Mouse (Mus musculus) spleen, embryonic (tissue): Measurements from ENCODE around the gene Vars2.

Experiments used
- CTCF ChIA-PET: fragments of 350-600 bp; sonication (Branson Sonifier 250); formaldehyde crosslinking; loops from one replicate; lab custom pipeline; 2022; lab: Charles Lee

The Vars2 gene

DNA sequence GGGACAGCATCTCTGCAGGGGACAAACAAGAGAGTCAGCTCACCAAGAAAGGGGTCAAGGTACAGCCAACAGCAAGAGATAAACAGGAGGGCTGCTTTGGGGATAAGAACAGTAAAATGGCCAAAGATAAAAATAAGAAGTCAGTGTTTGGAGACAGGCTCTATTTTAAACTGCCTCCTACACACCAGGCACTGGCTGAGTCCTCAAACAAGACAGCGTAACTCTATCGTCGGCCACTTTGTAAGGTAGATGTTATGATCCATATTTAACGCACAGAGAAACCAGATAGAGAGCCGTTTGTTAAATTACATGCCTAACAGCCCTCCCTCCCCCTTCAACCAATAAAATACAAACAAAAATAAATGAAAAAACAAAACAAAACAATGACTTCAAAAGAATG is 26.5 kb upstream of the Vars2 start:
- CTCF ChIA-PET: interaction anchor here (0.5 to 0.7 kb wide), 2 partner anchors 12 to 838 kb away, joined by 6 read pairs; no protein-coding TSS in a partner anchor

DNA sequence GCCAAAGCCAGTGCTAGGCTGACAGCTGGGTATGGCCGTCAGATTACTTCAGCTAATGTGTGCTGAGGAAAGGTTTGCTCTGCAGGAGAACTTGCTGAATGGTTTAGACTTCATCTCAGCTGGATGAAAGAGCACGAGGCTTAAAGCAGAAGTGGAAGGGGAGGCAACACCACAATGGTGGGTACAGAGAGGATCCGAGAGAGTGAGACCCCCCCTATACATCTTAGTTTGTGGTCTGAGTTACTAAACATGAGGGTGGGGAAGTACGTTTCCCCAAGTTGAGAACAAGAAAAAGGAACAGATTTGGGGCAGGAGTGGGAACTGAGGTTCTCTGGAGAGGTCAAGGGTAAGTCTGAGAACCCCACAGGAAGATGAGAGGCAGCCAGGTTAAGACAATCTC is 25.0 kb upstream of the Vars2 start:
- CTCF ChIA-PET: interaction anchor here (0.7 kb wide), 1 partner anchor 284 kb away, joined by 3 read pairs; no protein-coding TSS in a partner anchor

DNA sequence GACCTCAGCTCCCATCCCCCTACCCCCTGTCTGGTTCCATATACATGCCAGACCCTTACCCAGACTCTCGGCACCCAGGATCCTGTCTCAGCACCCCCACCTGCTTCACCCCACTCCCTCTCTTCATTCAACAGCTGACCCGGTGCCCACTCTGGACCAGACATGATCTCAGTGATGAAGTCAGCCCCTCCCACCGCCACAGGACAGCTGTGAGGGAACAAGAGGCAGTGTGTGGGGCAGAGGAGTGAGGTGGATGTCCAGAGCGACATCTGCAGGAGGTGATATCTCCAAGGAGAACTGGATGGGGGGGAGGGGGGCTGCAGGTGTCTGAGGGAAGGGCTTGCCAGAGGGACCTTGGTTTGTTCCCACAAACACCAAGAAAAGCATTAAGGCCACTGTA is 24.4 kb upstream of the Vars2 start:
- CTCF ChIA-PET: interaction anchor here (0.7 kb wide), 1 partner anchor 285 kb away, joined by 3 read pairs; no protein-coding TSS in a partner anchor

DNA sequence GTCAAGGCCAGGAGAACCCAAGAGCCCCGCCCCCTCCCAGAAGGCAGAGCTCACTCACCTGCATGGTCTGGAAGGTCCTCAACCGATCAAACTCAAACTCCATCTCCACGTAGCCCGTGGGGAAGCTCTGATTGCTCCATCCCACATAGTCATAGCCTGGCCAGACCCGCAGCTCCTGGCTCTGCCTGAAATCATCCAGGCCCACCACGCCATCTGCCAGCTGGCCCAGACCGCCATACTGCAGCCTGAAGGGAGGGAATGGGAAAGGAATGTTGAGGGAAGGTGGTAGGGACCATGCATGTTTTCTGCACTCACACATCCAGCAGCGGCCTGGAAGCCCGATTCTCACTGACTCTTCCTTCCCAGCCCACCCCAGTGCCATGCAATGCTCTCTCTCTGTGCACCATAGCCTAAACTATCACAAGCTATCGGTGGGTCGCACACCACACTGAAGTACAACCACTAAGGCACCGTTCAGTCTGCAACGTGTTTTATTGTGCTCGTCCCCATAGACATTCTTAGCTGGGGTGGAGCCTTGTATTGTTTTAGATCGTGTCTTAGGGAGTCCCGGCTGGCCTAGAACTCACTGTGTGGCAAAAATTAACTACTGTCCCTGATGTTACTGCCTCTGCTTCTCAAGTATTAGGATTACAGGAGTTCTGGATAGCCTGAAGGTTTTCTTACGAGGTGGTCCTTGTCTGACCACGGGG is 22.7 kb upstream of the Vars2 start:
- CTCF ChIA-PET: interaction anchor here (0.6 kb wide), 1 partner anchor 41 kb away, joined by 3 read pairs; no protein-coding TSS in a partner anchor

DNA sequence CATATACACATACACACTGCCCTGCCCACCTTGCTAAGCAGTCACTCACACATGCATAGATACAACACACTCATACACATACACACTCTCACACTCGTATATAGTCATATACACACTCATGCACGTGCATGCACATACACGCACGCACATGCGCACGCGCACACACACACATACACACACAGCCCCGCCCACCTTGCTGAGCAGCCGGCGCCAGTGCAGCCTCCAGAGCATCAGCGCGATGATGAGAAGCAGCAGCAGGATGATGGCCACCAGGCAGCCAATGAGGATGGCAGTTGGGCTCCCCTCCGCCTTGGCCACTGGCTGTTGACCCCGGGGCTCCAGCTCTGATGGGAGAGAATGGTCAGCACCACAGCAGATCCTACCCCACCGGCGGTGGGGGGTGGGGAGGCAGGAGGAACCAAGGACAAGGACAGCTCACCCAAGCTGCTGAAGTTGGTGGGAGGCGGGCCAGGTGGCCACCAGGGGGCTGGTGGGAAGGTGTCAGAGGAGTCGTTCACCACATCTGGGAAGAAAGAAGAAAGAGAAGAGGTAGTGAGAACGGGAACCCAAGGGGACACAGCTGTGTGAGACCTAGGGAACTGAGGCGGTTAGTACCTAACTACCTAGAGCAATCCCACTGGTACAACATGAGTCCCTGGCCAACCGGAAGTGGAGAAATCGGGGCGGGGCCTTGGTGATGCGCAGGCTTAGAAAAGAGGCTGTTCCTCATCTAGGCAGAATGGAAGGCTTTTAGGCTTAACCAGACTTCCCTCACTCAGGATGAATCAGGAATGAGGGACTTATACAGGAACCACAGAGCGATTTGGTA is 21.2 kb upstream of the Vars2 start:
- CTCF ChIA-PET: no interaction called here

DNA sequence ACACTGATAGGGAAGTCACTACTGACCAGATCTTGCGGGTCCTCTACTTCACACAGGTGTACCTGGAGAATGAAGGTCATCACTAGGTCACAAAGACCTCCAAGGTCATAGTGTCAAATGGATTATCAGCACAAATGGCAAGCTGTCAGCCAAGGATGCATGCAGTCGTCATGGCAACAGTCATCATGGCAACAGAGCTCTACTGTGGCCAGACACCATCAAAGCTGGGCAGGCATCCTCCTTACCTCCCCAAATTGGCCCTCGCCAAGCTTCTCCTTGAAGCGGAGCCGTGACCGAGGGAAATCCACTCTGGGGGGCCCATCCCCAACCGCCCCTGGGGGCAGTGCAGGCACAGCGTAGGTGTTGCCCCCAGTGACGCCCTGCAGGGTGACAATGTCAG is 17.7 kb upstream of the Vars2 start:
- CTCF ChIA-PET: no interaction called here

DNA sequence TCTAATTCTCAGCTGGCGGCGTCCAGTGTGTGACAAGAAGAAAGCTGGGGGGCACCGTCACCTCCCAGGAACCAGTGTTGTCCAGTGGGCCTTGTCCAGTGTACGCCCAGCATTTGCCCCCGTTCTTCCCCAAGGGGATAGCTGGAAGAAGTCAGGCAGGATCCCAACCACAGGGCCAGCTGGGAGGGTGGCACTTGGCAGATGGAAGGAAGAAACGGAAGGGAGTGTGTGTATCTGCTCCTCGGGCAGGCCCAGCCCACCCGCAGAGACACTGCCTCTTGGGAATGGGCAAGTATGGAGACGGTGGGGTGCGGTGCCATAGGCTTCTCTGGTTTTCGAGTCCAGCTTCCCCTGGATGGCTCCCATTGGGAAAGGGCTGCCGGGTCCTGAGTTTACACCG is 14.6 kb upstream of the Vars2 start:
- CTCF ChIA-PET: no interaction called here

DNA sequence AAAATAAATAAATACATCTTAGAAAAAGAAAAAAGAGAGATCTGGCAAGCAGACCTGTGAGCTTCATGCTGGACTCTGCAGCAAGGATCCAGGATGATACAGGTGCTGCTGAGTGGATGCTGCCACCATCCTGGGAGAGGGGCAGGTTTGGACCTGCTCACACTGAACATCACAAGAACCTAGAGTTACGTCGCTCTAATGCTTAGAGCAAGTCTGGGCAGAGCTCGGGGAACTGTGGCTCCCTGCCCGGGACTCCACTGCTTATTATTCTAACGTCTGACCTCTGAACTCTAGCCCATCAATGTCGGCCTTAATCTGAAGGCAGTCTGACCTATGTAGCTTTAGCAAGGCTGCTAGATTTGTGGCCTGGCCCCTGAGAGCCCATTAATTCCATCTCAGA is 13.2 kb upstream of the Vars2 start:
- CTCF ChIA-PET: no interaction called here

DNA sequence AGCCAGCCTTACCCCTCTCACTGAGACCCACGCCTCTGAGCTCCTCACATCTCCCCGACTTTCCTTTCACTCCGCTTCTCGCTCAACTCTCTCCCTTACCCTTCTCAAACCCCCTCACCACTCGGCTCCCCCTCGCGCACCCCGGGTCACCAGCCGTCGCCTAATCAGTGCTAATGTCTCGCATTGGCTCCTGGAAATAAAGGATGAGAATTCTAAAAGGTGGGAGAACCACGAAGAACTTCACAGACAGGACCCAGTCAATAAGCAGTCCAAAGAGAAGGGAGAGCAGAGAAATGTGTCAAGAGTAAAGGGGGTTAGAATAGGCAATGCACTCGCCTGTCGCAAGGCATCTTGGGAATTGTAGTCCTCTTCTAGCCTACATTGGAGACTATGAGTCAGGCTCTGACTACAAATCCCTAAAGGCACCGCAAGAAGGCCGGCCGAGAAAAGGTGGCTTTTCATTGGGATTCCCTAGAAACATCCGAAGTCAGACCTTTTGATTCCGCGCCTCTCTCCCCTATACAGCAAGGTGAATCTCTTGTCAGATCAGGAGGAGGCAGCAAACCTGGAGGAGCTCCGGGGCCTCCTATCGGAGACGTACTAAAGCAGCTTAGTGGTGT is 6.1 kb upstream of the Vars2 start, which contains the start of gene Gtf2h4:
Gene Gtf2h4 (minus strand): TSS at position 324 of the 620 bp plus-strand sequence.
- CTCF ChIA-PET: no interaction called here

DNA sequence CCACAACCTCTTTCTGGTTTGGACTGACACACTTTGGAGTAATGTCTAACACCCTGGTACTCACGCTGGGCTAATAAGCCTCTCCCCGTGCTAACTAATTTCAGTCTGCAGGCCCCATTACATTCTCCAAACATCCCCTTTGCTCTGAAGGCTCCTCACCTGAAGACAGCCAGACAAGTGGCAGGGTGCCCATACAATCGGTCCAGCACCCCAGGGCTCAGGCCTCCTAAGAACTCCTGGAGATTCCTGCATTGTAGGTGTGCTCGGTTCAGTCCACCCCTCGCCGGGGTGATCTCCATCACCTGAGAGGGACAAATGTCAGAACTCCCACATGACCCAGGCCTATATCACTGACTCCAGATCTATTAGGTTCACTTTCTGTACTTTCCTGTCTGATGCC is 5.1 kb upstream of the Vars2 start:
- CTCF ChIA-PET: no interaction called here

DNA sequence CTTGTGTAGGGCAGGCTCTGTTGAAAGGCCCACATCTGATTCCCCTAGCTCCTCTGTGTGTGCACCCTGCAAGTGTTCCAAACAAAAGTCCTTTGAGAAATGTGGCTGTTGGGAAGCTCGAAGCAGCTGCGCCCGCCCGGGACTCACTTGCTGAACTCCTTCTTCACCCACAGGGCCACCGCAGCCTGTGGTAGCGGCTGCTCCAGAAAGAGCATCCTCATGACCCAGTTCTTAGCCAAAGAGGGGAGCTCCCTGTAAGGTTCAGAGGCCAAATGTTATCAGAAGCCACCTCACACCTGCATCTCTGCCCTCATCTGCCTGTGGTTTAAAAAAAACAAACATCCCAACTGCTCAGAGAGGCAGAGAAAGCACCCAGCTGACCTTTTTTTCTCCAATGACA is 4.5 kb upstream of the Vars2 start:
- CTCF ChIA-PET: no interaction called here

DNA sequence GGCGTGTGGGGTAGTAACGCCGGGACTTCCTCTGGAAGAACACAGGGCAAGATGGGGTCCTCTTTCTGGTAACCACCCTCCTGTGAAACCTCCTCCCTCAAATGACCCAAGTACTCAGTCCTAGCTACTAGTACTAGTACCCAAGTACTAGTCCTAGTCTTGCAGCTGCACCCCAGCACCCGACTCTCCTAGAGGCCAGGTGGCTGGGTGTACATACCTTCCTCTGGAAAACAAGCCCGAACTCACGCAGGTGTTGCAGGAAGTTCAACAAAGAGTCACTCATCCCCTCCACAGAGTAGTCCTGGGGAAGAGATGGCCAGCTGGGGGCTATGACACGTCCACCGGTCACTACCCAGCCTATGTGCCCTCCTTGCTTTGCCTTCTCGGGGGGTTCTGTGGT is 2.3 kb upstream of the Vars2 start:
- CTCF ChIA-PET: no interaction called here

DNA sequence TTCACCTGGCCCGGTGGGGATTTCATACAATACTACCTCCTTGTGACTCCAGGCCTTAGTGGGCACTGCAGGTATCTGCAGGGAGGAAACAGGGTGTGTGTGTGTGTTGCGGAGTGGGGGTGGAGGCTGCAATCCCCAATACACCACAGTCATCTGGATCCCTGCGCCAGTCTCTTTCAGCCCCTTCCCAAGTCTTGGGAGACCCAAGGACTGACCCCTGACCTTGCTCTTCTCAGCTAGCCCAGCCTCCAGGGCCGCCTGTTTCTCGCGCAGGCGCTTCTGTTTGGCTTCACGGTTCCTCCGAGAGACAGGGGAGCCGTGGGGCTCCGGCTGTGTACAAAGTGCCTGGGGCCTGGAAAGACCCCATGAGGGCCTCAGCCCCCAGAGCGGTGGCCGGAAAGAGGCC is 538 bp downstream of the Vars2 start:
- CTCF ChIA-PET: interaction anchor here (0.6 kb wide), 1 partner anchor 107 kb away, joined by 5 read pairs; no protein-coding TSS in a partner anchor

DNA sequence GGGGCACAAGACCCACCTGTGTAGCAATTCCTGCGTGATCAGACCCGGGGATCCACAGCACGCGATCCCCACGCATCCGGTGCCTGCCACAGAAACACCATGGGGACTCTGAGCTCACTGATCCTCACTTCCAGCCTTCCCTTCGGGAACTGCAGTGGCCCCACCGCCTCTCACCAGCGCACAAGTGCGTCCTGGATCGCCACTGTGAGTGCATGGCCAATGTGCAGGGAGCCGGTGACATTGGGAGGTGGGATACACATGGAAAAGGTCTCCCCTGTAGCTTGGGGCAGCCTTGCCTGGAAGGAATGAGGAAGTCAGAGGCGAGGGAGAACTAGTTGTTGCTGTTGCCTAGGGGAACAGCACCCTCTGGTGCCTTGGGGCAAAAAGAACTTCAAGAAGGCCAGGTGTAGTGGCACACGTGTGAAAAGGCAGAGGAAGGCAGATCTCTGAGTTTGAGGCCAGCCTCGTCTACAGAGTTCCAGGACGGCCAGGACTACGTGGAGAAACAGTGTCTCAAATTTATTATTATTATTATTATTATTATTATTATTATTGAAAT is 1.4 kb downstream of the Vars2 start:
- CTCF ChIA-PET: interaction anchor here (0.6 kb wide), 1 partner anchor 27 kb away, joined by 3 read pairs; no protein-coding TSS in a partner anchor

DNA sequence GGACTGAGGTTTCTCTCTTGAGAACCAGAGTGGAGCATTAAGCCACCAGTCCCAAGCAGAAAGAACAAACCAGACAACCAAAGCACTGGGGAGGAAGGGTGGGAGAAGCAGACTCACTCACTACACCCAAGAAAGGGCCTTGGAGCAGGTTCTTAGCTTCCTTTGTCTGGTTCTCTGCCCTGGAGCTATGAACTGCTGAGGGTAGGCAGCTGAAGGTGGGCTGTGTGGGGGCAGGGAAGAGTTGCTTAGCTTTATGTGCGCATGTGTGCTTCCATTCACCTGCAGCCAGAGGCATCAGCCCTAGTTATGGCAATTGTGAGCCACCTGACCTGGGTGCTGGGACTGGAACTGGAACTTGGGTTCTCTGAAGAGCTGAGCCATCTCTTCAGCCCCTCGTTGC is 14.3 kb downstream of the Vars2 start:
- CTCF ChIA-PET: no interaction called here

DNA sequence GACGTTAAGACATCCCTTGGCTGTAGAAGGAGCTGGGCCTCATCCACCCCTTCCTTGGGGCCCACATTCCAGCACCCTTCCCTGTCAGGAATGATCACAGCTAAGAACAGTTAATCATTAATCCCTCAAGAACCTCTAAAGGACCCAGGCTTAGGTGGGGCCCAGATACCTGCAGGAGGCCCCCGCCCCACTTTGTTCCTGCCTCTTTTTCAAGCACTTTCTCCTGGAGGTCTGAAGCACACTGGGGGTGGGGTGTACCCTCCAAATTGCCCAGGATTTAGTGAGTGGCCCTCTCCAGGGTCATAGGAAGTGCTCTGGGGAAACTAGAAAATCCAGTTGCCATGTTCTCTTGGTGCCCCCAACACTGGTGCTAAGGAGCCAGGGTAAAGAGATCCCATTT is 18.0 kb downstream of the Vars2 start:
- CTCF ChIA-PET: interaction anchor here (0.7 kb wide), 1 partner anchor 41 kb away, joined by 3 read pairs; no protein-coding TSS in a partner anchor

DNA sequence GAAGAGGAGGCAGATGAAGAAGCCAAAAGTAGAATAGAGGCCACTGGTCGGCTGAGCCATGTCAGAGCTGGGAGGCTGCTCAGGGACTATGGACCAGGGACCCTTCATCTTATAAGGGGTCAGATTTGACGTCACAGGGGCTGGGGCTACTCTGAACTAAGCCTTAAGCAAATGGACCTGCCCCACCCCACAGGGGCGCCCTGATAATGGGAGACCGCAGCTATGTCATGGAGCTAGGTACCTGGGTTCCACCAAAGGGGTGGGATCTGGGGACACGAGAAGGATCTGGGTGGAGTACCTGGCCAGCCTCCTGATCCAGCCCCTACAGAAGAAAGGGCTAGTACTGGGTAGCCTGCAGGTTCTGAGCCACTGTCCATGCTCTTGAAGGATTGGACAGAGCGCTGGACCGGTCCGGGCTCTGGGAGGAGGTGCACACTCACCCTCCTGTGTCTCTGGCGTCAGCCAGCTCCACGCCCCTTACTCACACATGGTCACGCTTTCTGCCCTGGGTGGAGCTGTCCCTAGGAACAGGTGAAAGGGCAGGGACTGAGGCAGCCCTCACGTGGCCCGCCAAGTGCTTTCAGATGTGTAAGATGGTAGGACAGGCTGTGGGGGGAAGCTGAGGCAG is 23.7 kb downstream of the Vars2 start, which contains the start of gene Mucl3:
Gene Mucl3 (minus strand): TSS at position 87 of the 628 bp plus-strand sequence.
- CTCF ChIA-PET: no interaction called here

DNA sequence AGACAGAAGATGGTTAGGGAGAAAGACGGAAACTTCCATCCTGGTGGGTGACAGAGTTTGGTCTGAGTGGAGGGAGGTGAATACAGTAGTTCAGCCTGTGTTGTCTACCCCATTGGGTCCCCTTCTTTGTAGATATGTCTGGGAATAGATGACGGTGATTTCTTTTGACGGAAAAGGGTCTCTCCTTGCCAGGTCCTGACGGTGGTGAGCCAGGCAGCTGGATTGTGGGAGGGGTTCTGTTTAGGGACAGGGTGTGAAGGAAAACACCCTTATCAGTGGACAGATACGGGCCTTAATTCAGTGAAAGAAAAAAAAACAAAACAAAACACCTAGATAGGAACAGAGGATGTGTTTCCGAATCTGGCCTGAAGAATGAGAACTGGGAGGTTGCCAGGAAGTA is 28.0 kb downstream of the Vars2 start:
- CTCF ChIA-PET: no interaction called here

DNA sequence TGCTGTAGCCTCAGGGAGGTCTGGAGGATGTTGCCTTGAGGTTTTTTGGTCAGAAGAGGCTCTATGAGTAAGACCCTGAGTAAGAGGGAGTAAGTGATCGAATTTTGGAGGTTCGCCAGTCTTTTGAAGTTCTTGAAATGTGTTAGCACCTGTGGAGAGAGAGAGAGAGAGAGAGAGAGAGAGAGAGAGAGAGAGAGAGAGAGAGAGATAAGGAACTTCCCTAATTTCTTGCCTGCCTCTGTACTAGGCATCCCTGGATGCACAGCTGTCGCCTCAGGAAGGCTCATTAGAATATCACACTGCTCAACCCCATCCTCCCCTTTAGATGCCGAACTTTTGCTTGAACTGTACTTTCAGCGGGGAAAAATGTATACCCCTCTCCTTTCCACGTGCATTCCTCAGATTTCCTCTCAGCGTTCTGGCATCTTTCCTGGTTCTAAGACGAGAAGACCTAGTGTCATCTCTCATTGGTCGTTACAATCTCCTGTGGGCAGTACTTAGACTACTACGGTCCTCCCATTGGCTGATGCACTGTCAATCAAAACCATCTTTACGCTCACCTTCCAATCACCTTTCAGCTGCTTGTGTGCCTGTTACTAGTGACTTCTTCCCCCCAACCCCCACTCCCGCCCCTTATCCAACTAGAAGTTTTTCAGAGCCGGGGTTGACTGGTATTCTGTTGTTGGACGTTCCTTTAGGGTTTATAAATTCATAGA is 28.8 kb downstream of the Vars2 start:
- CTCF ChIA-PET: interaction anchor here (0.6 kb wide), 1 partner anchor 27 kb away, joined by 3 read pairs; no protein-coding TSS in a partner anchor

DNA sequence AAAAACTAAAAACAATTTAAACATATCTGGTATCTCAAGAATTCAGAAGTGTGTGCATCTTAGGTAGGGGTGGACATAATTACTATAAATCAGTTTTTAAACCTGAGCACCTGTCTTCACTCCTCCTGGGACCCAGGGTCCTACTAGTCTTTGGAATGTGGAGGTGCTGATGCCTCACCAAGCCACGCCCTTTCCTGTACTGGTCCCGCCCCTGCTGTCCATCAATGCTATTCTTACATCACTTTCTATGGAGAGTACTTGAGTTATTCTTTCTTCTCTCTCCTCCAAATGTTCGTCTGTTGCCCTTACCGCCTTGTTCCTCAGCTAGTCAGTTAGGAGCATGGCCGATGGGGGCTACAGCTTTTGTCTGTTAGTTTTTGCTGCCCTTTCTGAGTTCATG is 31.0 kb downstream of the Vars2 start:
- CTCF ChIA-PET: no interaction called here
